Mouse (Mus musculus): ENCODE data around the gene Olfr718-ps1.
A peak's percentile ranks its signal among the peaks of the same experiment; 100 is the strongest.
"Not testable (repeated sequence)": the region's sequence is repeated elsewhere in the genome, so short reads cannot be mapped to it uniquely, and the experiment has no call there.

Gene Olfr718-ps1

DNA sequence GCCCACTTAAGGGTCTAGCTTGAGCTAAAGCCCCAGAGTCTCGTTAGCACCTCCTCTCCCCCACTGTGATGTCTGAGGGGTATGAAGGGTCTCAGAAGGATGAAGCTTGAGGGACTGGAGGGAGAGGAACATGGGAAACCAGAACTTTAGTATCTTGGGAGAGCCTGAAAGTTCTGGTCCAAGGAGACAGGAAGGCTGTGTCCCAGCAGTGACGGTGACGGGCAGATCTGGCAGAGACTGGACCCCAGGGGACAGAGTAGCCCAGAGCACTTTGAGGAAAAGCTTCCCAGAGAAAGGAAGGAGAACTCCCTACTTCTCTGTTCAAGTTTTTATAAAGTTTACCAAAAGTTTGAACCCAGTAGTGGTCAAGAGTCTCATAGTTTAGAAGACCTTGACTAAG lies at the start of gene Olfr718-ps1:
Gene Olfr718-ps1, minus strand, starts transcription at position 101 of the 400 bp plus-strand sequence.
- H3K27me3 ChIP-seq (ENCODE audit: control insufficient read depth, insufficient read depth, low read length, poor library complexity, severe bottlenecking): no peaks in the 10 kb centered on the region

DNA sequence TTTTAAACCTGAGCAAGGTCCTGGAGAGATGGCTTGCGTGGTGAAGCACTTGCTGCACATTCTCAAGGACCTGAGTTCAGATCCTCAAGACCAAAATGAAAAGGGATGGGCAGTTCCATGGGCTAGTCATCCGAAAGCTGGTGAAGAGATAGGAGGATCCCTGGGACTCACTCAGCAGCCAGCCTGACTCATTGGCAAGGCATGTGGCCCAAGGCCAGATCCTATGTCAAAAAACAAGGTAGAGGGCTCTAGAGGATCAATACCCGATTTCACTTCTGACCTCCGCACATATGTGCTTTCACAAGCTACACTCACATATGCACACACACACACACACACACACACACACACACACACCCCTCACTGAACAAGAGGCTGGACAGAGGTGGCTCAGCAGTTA lies 49.1 kb upstream of the Olfr718-ps1 start:
- H3K27me3 ChIP-seq (ENCODE audit: control insufficient read depth, insufficient read depth, low read length, poor library complexity, severe bottlenecking): no peaks in the 10 kb centered on the region
- no peak for DNase-seq (ENCODE audit: low read depth, low spot score)

More for the DNA sequence above, at the start of gene Olfr718-ps1:
- no peaks in the 10 kb centered on the region for H3K36me3 ChIP-seq (ENCODE audit: control insufficient read depth, insufficient read depth, low read length, poor library complexity, severe bottlenecking)
- DNase-seq (ENCODE audit: low read depth, low spot score): no peak

DNA sequence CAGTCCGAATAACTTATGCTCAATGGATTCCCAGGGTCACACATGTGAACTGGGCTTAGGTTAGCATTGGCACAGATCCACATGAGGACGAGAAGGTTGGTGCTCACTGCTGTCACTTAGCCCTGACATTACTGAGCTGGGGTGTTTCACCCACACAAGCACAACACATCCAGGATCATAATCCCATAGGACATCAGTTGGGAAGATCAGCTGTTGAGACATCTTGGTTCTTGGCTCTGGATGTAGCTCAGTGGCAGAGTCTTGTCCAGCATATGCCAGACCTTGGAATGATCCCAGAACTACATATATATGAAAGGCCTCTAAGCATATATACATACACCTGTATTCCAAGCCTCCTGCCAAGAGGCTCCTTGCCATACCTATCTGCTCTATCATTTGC lies 47.8 kb upstream of the Olfr718-ps1 start:
- no peak for DNase-seq (ENCODE audit: low read depth, low spot score)
- no peaks in the 10 kb centered on the region for H3K27me3 ChIP-seq (ENCODE audit: control insufficient read depth, insufficient read depth, low read length, poor library complexity, severe bottlenecking)
- no peaks in the 10 kb centered on the region for H3K36me3 ChIP-seq (ENCODE audit: control insufficient read depth, insufficient read depth, low read length, poor library complexity, severe bottlenecking)

More for the DNA sequence above, 49.1 kb upstream of the Olfr718-ps1 start:
- H3K36me3 ChIP-seq (ENCODE audit: control insufficient read depth, insufficient read depth, low read length, poor library complexity, severe bottlenecking): no peaks in the 10 kb centered on the region

DNA sequence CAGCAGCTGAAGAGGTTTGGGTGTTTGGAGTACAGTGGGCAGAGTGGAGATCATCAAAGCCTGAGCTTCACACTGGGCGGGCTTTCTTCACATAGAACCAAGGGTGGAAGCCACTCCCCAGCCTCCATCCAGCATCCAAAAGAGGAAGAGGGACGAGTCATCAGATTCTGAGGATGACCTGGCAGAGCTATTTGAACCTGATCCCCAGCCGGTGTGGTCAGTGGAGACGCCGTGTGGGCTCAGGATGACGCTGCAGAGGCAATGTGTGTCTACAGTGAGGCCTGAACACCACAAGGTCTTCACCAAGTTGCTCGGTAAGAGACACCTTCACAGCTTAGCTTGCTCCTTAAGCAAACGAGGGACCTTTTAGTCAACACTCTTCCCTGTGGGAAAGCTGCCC lies 47.4 kb upstream of the Olfr718-ps1 start:
- not testable (repeated sequence) for H3K36me3 ChIP-seq (ENCODE audit: control insufficient read depth, insufficient read depth, low read length, poor library complexity, severe bottlenecking); H3K27me3 ChIP-seq (ENCODE audit: control insufficient read depth, insufficient read depth, low read length, poor library complexity, severe bottlenecking); DNase-seq (ENCODE audit: low read depth, low spot score)

DNA sequence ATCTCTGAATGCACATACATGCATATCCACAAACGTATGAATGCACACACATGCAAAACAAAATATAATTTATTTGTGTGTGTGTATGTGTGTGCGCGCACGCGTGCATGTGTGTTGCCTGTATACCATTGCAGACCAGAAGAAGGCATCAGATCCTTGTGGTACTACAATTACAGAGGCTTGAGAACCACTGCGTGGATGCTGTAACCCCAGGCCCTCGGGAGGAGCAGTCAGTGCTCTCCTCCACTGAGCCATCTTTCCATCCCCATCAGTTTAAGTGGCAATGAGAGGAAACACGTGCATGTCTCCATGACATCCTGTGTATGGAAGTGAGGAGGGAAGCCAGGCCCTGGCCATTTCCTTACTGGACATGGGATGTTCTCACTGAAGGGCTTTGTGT lies 45.4 kb upstream of the Olfr718-ps1 start:
- Histone ChIP-seq H3K36me3 (ENCODE audit: control insufficient read depth, insufficient read depth, low read length, poor library complexity, severe bottlenecking) (no peaks in the 10 kb centered on the region), H3K27me3 (ENCODE audit: control insufficient read depth, insufficient read depth, low read length, poor library complexity, severe bottlenecking) (no peaks in the 10 kb centered on the region)
- no peak for DNase-seq (ENCODE audit: low read depth, low spot score)

DNA sequence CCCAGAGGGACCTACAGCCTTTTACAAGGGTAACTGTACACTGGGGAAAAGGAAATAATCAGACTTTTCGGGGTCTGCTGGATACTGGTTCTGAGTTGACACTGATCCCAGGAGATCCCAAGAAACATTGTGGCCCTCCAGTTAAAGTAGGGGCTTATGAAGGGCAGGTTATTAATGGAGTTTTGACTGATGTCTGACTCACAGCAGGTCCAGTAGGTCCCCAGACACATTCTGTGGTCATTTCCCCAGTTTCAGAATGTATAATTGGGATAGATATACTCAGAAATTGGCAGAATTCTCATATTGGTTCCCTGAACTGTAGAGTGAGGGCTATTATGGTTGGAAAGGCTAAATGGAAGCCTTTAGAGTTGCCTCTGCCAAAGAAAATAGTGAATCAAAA lies 40.6 kb upstream of the Olfr718-ps1 start:
- H3K36me3 ChIP-seq (ENCODE audit: control insufficient read depth, insufficient read depth, low read length, poor library complexity, severe bottlenecking); H3K27me3 ChIP-seq (ENCODE audit: control insufficient read depth, insufficient read depth, low read length, poor library complexity, severe bottlenecking); DNase-seq (ENCODE audit: low read depth, low spot score): not testable (repeated sequence)

DNA sequence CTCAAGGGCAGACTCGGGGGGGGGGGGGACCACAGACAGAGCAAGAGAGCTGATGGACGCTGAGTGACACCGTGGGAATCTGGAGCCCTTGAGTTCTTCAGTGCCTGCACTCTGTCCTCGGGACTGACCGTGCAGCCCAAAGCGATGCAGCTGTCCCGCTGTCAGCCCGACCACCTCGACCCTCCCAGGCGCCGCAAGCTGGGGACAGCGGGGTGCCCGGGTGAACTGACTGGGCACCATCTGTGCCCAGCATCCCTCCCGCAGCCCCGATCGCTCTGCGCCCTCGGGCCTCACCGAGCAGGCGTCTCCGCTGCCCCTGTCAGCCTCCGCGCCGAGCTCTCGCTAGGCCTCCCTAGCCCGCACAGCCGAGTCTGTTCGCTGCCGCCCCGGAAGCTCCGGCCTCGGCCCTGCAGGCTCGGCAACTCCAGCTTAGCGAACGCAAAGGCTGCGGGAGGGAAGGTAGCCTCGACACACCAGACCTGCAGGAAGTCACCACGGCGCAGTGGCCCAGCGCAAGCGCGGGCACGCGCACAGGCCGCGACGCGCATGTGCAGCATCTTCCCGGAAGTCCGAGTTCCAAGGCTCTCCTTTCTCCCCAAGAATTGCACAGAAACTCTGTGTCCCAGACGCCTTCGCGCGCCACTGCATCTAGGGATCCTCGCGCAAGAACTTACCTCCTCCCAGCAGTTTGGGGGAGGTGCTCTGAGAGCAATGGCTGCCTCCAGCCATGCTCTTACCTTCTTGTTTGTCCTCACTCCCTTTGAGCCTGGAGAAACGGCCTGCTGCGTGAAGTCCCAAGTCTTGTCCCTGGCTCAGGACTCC lies 33.1 kb upstream of the Olfr718-ps1 start, which contains the start of the genes Rbak and Spdye4b:
Gene Rbak, minus strand, starts transcription at position 521 of the 822 bp plus-strand sequence.
Gene Spdye4b, plus strand, starts transcription at position 763 of the 822 bp plus-strand sequence.
- peaks cover 7% of the 10 kb centered on the region for H3K36me3 ChIP-seq (ENCODE audit: control insufficient read depth, insufficient read depth, low read length, poor library complexity, severe bottlenecking)
- peak; percentile 83 for DNase-seq (ENCODE audit: low read depth, low spot score)
- no peaks in the 10 kb centered on the region for H3K27me3 ChIP-seq (ENCODE audit: control insufficient read depth, insufficient read depth, low read length, poor library complexity, severe bottlenecking)

DNA sequence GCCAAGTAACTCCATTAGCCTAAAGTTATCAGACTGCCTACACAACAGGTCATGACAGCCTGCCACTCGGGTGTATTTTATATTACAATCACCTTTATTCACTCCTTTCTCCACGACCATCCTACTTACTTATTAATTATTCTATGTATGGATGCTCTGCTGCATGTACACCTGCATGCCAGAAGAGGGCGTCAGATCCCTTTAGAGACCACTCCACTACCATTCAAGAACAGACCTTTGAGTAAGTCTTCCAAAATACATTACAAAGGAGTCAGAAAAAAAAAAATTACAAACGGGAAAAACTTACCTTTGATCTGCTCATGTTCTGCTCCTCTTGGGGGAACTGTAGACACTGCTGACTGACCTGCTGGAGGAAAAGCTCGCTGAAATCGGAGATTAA lies 31.8 kb upstream of the Olfr718-ps1 start:
- no peaks in the 10 kb centered on the region for H3K27me3 ChIP-seq (ENCODE audit: control insufficient read depth, insufficient read depth, low read length, poor library complexity, severe bottlenecking)

DNA sequence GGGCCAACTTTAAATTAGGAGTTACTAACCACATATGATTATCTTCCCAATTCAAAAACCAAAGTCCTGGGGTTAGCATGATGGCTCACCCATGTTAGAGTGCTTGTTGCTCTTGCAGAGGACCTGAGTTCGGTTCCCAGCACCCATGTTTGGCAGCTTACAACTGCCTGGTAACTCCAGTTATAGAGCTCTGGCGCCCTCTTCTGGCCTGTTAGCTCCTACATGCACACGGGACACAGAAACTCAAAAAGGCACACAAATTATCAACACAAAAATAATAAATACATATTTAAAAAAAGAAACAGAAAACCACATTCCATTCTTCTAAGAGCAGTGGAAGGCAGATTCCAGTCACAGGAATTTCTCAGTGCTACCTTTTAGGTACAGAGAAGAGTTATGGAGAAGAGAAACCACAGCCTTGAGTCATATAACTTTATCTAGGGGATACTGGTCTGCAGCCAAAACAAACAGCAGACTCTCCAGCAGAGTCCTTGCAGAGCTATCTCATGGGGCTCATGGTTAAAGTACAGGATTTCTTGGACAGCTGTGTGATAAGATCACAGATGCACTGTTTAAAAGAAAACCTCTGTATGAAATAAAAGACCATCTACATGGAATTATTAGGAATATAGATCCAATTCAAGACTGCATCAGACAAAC lies 30.3 kb upstream of the Olfr718-ps1 start:
- H3K36me3 ChIP-seq (ENCODE audit: control insufficient read depth, insufficient read depth, low read length, poor library complexity, severe bottlenecking): peaks cover 20% of the 10 kb centered on the region
- no peaks in the 10 kb centered on the region for H3K27me3 ChIP-seq (ENCODE audit: control insufficient read depth, insufficient read depth, low read length, poor library complexity, severe bottlenecking)
- peak; percentile 29 for DNase-seq (ENCODE audit: low read depth, low spot score)

More for the DNA sequence above, 31.8 kb upstream of the Olfr718-ps1 start:
- peaks cover 15% of the 10 kb centered on the region for H3K36me3 ChIP-seq (ENCODE audit: control insufficient read depth, insufficient read depth, low read length, poor library complexity, severe bottlenecking)
- DNase-seq (ENCODE audit: low read depth, low spot score): peak; percentile 46

DNA sequence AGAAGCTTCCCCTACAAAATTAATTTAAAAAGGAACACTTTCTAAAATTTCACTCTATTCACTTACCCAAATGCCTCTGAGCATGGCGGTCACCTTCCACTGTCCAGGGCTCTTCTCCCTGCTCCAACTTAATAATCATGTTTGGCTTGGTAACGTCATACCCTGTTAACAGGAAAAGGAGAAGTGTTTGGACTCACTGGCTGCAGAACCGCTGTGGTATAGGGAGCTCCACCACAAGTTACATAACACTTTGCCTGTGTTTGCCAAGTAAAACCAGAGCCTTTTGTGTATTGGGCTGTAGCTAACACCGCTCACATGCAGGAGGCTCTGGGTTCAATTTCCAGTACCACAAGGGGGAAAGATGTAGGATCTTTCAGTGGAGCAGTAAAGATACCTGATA lies 28.6 kb upstream of the Olfr718-ps1 start:
- no peak for DNase-seq (ENCODE audit: low read depth, low spot score)
- Histone ChIP-seq H3K36me3 (ENCODE audit: control insufficient read depth, insufficient read depth, low read length, poor library complexity, severe bottlenecking) (peaks cover 20% of the 10 kb centered on the region), H3K27me3 (ENCODE audit: control insufficient read depth, insufficient read depth, low read length, poor library complexity, severe bottlenecking) (no peaks in the 10 kb centered on the region)

DNA sequence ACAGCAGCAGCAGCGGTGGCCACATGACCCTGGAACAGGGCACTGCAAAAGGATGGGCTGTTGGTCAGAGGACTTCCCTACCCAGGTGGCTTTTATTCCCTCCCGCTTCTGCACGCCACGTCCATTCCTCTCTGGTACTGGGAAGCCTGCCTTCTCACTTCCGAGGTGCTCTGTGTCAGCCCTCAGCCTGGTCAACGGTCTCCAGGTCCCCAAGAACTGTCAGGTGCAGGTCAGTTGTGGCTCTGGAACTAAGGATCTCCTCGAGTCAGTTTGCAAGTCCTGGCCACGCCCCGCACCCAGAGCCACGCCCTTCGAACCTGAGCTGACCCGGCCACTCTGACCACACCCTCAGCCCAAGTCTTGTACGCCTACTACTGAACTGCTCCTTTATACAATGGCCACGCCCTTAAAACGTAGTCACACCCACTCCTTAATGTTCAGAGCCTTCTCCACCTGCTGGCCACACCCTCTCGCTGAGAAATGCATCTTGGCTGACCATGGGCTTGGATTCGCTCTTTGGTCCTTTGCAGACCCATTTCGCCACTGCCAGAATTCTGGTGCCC lies 18.2 kb upstream of the Olfr718-ps1 start:
- H3K27me3 ChIP-seq (ENCODE audit: control insufficient read depth, insufficient read depth, low read length, poor library complexity, severe bottlenecking): no peaks in the 10 kb centered on the region
- H3K36me3 ChIP-seq (ENCODE audit: control insufficient read depth, insufficient read depth, low read length, poor library complexity, severe bottlenecking): no peaks in the 10 kb centered on the region
- peak; percentile 60 for DNase-seq (ENCODE audit: low read depth, low spot score)

DNA sequence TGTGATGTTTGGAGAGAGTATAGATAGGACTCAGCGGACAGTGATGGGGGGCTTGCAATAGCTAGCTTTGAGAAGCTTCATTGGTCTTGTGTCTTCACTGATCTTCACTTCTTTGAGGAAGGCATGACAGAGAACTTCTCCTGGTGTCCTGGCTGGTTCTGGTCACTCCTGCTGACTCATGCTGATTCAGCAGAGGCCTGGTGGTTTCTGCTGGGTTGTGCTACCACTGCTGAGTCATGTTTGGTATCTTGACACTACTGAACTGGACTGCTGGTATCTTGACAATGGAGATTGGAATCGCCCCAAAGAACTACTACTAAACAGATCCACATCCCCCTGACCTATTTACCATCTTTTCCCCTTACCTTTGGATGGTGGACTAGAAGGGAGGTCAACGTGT lies 8.2 kb upstream of the Olfr718-ps1 start:
- H3K36me3 ChIP-seq (ENCODE audit: control insufficient read depth, insufficient read depth, low read length, poor library complexity, severe bottlenecking): no peaks in the 10 kb centered on the region
- no peaks in the 10 kb centered on the region for H3K27me3 ChIP-seq (ENCODE audit: control insufficient read depth, insufficient read depth, low read length, poor library complexity, severe bottlenecking)
- no peak for DNase-seq (ENCODE audit: low read depth, low spot score)

DNA sequence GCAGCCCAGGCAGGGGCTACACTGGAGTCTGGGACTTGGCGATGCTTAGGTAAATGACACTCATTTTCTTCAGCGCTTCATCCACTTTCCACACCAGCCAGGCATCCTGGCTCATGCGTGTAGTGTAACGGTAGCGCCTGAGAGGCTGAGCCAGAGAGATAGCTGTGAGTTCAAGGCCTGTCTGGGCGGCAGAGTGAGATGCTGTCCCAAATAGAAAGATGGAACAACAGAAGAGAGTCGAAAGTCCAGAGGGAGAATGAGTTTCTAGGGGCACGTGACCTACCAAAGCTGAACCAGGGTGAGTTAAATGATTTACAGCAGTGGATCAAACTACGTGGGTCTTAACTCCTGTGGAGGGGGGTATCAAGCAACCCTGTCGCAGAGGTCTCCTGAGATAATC lies 6.4 kb upstream of the Olfr718-ps1 start:
- no peak for DNase-seq (ENCODE audit: low read depth, low spot score)
- Histone ChIP-seq H3K36me3 (ENCODE audit: control insufficient read depth, insufficient read depth, low read length, poor library complexity, severe bottlenecking) (no peaks in the 10 kb centered on the region), H3K27me3 (ENCODE audit: control insufficient read depth, insufficient read depth, low read length, poor library complexity, severe bottlenecking) (no peaks in the 10 kb centered on the region)

DNA sequence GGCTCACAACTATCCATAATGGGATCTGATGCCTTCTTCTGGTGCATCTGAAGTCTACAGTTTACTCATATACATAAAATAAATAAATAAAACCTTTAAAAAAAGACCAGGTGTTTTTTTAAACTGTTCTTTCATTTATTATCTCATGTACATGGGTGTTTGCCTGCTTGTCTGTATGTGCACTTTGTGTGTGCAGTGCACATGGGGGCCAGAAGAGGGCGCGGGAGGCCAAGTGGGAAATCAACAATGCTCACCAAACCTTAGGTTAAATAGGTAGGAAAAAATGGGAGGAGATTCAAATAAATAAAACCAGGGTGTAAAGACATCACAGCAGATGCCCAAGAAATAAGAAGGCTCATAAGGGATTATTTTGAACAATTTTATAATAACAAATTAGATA lies 2.7 kb upstream of the Olfr718-ps1 start:
- Histone ChIP-seq H3K27me3 (ENCODE audit: control insufficient read depth, insufficient read depth, low read length, poor library complexity, severe bottlenecking) (no peaks in the 10 kb centered on the region), H3K36me3 (ENCODE audit: control insufficient read depth, insufficient read depth, low read length, poor library complexity, severe bottlenecking) (no peaks in the 10 kb centered on the region)
- no peak for DNase-seq (ENCODE audit: low read depth, low spot score)

DNA sequence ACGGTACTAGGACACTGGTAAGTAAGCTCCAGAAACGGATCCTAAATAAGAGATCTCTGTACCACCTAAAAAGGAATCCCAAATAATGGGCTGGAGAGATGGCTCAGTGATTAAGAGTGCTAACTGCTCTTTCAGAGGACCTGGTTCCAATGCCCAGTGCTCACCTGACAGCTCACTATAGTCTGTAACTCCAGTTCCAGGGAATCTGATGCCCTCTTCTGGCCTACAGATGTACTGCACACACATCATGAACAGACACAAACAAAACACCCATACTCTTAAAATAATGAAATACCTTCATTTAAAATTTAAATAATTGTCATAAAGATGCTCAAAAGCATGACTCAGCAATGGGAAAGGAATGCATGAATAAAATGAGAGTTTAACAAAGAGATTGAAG lies 2.2 kb upstream of the Olfr718-ps1 start:
- DNase-seq (ENCODE audit: low read depth, low spot score): no peak
- Histone ChIP-seq H3K27me3 (ENCODE audit: control insufficient read depth, insufficient read depth, low read length, poor library complexity, severe bottlenecking) (no peaks in the 10 kb centered on the region), H3K36me3 (ENCODE audit: control insufficient read depth, insufficient read depth, low read length, poor library complexity, severe bottlenecking) (no peaks in the 10 kb centered on the region)
